22 mouse cellular contexts compared by ENCODE assay signal in genomic region chr8:47230057-47230456, GRCm38 (mm10).
A peak's percentile ranks its signal among the peaks of the same experiment; 100 is the strongest.
DNase-seq lines count a peak whose midpoint lies in the region; ATAC-seq and TF ChIP-seq lines count a peak whose summit lies in the region.
"Had no signal": no experiment of that assay in that cellular context is flagged by ENCODE, and none has a peak within 500 bp of the region (broad histone marks: within the 10 kb centered on the region; RNA-seq: fewer than 3 reads in every experiment).

No protein-coding gene starts in this region.

- H3K27ac ChIP-seq in lung, postnatal 0 days (ENCODE audit: low read length) = no peak overlapping the region
- H3K27ac ChIP-seq: gastrocnemius, adult 2 months; hindbrain, embryonic 14.5 days; hindbrain, postnatal 0 days had no signal

- TF ChIP-seq CTCF in lung, postnatal 0 days (IDR thresholded peaks at IDR 0.05) = no peak

- peak; percentile 78 for DNase-seq in lung, postnatal 0 days (ENCODE audit: low spot score)
- no peak for DNase-seq in lung, adult 18-20 months
- DNase-seq in 416B (ENCODE audit: low read depth) (peak; percentile 34), NIH3T3 (ENCODE audit: low read depth) (peak; percentile 2), MN1 (ENCODE audit: low spot score) (no peak)
- DNase-seq in layer of hippocampus, adult 8-10 months (ENCODE audit: low spot score in 2 of 2) = no peak
- DNase-seq in right cerebral cortex, postnatal 25 days = no peak
- DNase-seq: adrenal gland, postnatal 10 days; adrenal gland, postnatal 36 days; cerebellum, adult 18-20 months; cerebellum, adult 9-10 months; cerebellum, postnatal 14 days; forebrain, postnatal 0 days; gastrocnemius, adult 2 months; gastrocnemius, postnatal 14 days had no signal

- H3K36me3 ChIP-seq in lung, postnatal 0 days (ENCODE audit: insufficient read depth, low read length) = no peaks in the 10 kb centered on the region

- H3K9ac ChIP-seq in lung, postnatal 0 days (replicated peaks; ENCODE audit: low read depth) = no peak overlapping the region
- H3K9ac ChIP-seq: forebrain, postnatal 0 days; hindbrain, embryonic 14.5 days had no signal

- no peaks in the 10 kb centered on the region for H3K4me1 ChIP-seq in lung, postnatal 0 days (ENCODE audit: insufficient read depth, low read depth, low read length)

- H3K9me3 ChIP-seq in lung, postnatal 0 days (ENCODE audit: low read length) = no peaks in the 10 kb centered on the region

- ATAC-seq in lung, postnatal 0 days = peak; percentile 62
- peak; percentile 98 for ATAC-seq in megakaryocyte, adult 5-6 weeks (ENCODE audit: poor library complexity, severe bottlenecking)
- ATAC-seq: forebrain, embryonic 14.5 days; forebrain, postnatal 0 days; hindbrain, postnatal 0 days; inflammation-experienced regulatory T-cells, adult 6 months; intestine, embryonic 16.5 days had no signal

- no peaks in the 10 kb centered on the region for H3K27me3 ChIP-seq in lung, postnatal 0 days (replicated peaks; ENCODE audit: insufficient read depth, low read length)

- no peak overlapping the region for H3K4me2 ChIP-seq in lung, postnatal 0 days (replicated peaks; ENCODE audit: low read depth, low read length)
- H3K4me2 ChIP-seq: heart, embryonic 11.5 days; hindbrain, embryonic 14.5 days had no signal

- TF ChIP-seq EP300 in lung, postnatal 0 days (IDR thresholded peaks at IDR 0.05) = no peak

- H3K4me3 ChIP-seq in lung, postnatal 0 days (ENCODE audit: low read depth, low read length) = no peak overlapping the region
- H3K4me3 ChIP-seq: gastrocnemius, adult 2 months had no signal

- WGBS in lung, postnatal 0 days = 70% methylated on average over 5 of the region's 5 CpGs

Comparison
In these comparisons a context has a peak if more than half of its experiments do, and no peak if none do; other contexts are left out.
1. DNase-seq: peak in lung, postnatal 0 days (single experiment), 416B (single experiment) and NIH3T3 (single experiment); none in lung, adult 18-20 months (0 of 2), MN1 (single experiment), layer of hippocampus, adult 8-10 months (0 of 2) and right cerebral cortex, postnatal 25 days (single experiment).